Mouse (Mus musculus) MEL (cell line): ENCODE measurements around the gene Pgpep1l. TPM values are rescaled to one million over a fixed set of nuclear protein-coding genes. Genes with fewer than 3 reads are reported as not detected.

Source experiments
- ZNF384 ChIP-seq: IDR thresholded peaks from 2 replicates; pipeline ENCODE4 v1.6.1; 2012; ENCODE audit warnings: low read depth, mild to moderate bottlenecking, inconsistent platforms, low read length, improper control_type of control experiment
- polyA plus RNA-seq, 2 experiments: library from polyadenylated mRNA; stranded (reverse) in 1 of 2; unstranded in 1 of 2; fragments of >175 nt in 1 of 2; fragments of >200 nt in 1 of 2; gene quantifications; 2 replicates each; pipeline versions ENCODE4 v1.2.1 to v1.2.4; 2012; ENCODE audit warnings: low replicate concordance in 2 of 2, low read depth in 1 of 2; ENCODE audit not compliant: insufficient read length in 2 of 2, insufficient read depth in 1 of 2, missing spikeins in 1 of 2
- total RNA-seq: library from RNA; depleted of rRNA; stranded (reverse); fragments of 300-350 nt; gene quantifications from 2 replicates; pipeline ENCODE4 v1.2.3, GENCODE M21; 2012; rRNA removed

Pgpep1l gene
- total and polyA plus RNA-seq, 3 experiments, result not detected

DNA sequence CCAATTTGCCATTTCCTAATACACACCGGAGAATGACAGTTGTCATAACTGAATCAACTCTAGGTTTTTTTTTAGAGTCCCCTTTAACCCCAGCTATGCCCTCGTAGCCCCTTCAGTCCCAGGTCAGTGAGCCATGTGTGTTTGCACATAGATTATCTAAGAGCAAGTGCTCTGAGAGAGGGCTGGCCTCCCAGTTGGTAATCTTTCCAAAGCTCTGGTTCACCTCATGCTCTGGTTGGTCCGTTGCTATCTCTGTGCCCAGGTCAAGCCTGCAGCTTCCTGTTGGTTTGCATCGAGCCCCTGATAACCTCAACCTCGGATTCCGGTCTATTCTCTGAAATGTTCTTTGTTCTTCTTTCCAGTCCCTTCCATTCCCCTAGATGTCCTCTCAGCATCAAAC is 74.8 kb downstream of the Pgpep1l start (continued):
- TF ChIP-seq ZNF384, result peak; percentile 57

Other genes with a start within 250 kb of the Pgpep1l start
- gene Fam169b, start 9.6 kb upstream of the Pgpep1l start, total RNA-seq, result 0.03 TPM in 1 of 2 replicates, not detected in the other
- gene Fam169b, start 9.6 kb upstream of the Pgpep1l start, polyA plus RNA-seq, result not detected